Mouse (Mus musculus) small intestine, adult 2 months (tissue): ENCODE measurements at regions not wholly inside any gene's neighbourhood (a gene's known extent, or its start where the extent isn't known, plus 50 kb on each side); places are given as distances from the start of the nearest gene placed in this dataset.

Experiments used
- H3K27ac ChIP-seq: fragments of 200-500 bp; 2 replicates; pipeline ENCODE4 v1.5.1; 2012; ENCODE audit warnings: low read depth, low read length, control low read depth, inconsistent platforms; ENCODE audit not compliant: insufficient read depth
- H3K27me3 ChIP-seq: fragments of 200-500 bp; 2 replicates; pipeline ENCODE4 v1.6.1; 2012; ENCODE audit warnings: mild to moderate bottlenecking, moderate library complexity, low read length, inconsistent platforms; ENCODE audit not compliant: control insufficient read depth, insufficient read depth
- H3K36me3 ChIP-seq: fragments of 200-500 bp; 2 replicates; pipeline ENCODE4 v1.6.1; 2012; ENCODE audit warnings: mild to moderate bottlenecking, low read length, control low read depth, inconsistent platforms; ENCODE audit not compliant: control insufficient read depth, insufficient read depth
- H3K4me1 ChIP-seq: fragments of 200-500 bp; 2 replicates; pipeline ENCODE4 v1.6.1; 2012; ENCODE audit warnings: low read length, inconsistent platforms, mixed read lengths; ENCODE audit not compliant: control insufficient read depth, insufficient read depth, insufficient read length
- H3K4me3 ChIP-seq: fragments of 200-500 bp; 2 replicates; pipeline ENCODE4 v1.5.1; 2012; ENCODE audit warnings: low read depth, mild to moderate bottlenecking, control low read depth, inconsistent platforms, low read length, moderate library complexity
- CTCF ChIP-seq: fragments of 200-500 bp; IDR thresholded peaks from 2 replicates; pipeline ENCODE4 v1.5.1; 2012; ENCODE audit warnings: low read depth, mild to moderate bottlenecking, control low read depth, inconsistent platforms, low read length, moderate library complexity, mixed read lengths; ENCODE audit not compliant: insufficient replicate concordance, insufficient read length; ENCODE audit errors: extremely low read depth
- POLR2A ChIP-seq: fragments of 200-500 bp; IDR thresholded peaks from 2 replicates; pipeline ENCODE4 v1.6.1; 2012; ENCODE audit warnings: low read depth, mild to moderate bottlenecking, control low read depth, inconsistent platforms, low read length, moderate library complexity
- WGBS: fragments of 180-500 bp; shearing (Covaris S2); methylation state at CpG from one replicate; pipeline ENCODE4 v1.1.7; 2018; 5-methylcytosine and 5-hydroxymethylcytosine counted together

GRCm38 (mm10) chr1:82145256-82145655 is 87.7 kb upstream of the Gm9747 start:
- TF ChIP-seq CTCF (no peak), POLR2A (no peak)
- 88% methylated on average over 2 of the region's 2 CpGs for WGBS
- Histone ChIP-seq H3K4me1 (no peaks in the 10 kb centered on the region), H3K36me3 (no peaks in the 10 kb centered on the region), H3K27me3 (no peaks in the 10 kb centered on the region), H3K27ac (no peak overlapping the region), H3K4me3 (no peak overlapping the region)

- no peak for TF ChIP-seq POLR2A
- TF ChIP-seq CTCF = no peak
- no peaks in the 10 kb centered on the region for H3K27me3 ChIP-seq
- peak overlapping the region; percentile 4; the same call in 1 of the 2 replicates for H3K27ac ChIP-seq
- WGBS = 38% methylated on average over 13 of the region's 13 CpGs
- peaks cover 6% of the 10 kb centered on the region; the same call in 1 of the 2 replicates for H3K4me1 ChIP-seq
- H3K36me3 ChIP-seq = no peaks in the 10 kb centered on the region
- H3K4me3 ChIP-seq = no peak overlapping the region
Measured at GRCm38 (mm10) chr1:82150219-82151128, 82.4 kb upstream of the Gm9747 start.

GRCm38 (mm10) chr1:82155961-82156360 is 77.0 kb upstream of the Gm9747 start:
- TF ChIP-seq CTCF (no peak), POLR2A (no peak)
- Histone ChIP-seq H3K36me3 (no peaks in the 10 kb centered on the region), H3K27ac (no peak overlapping the region), H3K27me3 (no peaks in the 10 kb centered on the region), H3K4me1 (peaks cover 2% of the 10 kb centered on the region; the same call in 1 of the 2 replicates), H3K4me3 (no peak overlapping the region)

GRCm38 (mm10) chr1:82157013-82157412 is 75.9 kb upstream of the Gm9747 start:
- 93% methylated on average over 1 of the region's 1 CpGs for WGBS
- Histone ChIP-seq H3K4me1 (no peaks in the 10 kb centered on the region), H3K27me3 (no peaks in the 10 kb centered on the region), H3K4me3 (no peak overlapping the region), H3K27ac (no peak overlapping the region), H3K36me3 (no peaks in the 10 kb centered on the region)
- TF ChIP-seq POLR2A = no peak
- no peak for TF ChIP-seq CTCF

GRCm38 (mm10) chr1:82158466-82158865 is 74.4 kb upstream of the Gm9747 start:
- 31% methylated on average over 3 of the region's 3 CpGs for WGBS
- no peaks in the 10 kb centered on the region for H3K4me1 ChIP-seq
- no peak overlapping the region for H3K4me3 ChIP-seq
- no peaks in the 10 kb centered on the region for H3K36me3 ChIP-seq
- H3K27me3 ChIP-seq = no peaks in the 10 kb centered on the region
- no peak overlapping the region for H3K27ac ChIP-seq
- no peak for TF ChIP-seq CTCF
- no peak for TF ChIP-seq POLR2A

- H3K27ac ChIP-seq = no peak overlapping the region
- no peaks in the 10 kb centered on the region for H3K36me3 ChIP-seq
- 91% methylated on average over 3 of the region's 3 CpGs for WGBS
- H3K4me1 ChIP-seq = no peaks in the 10 kb centered on the region
- no peak overlapping the region for H3K4me3 ChIP-seq
- TF ChIP-seq POLR2A (no peak), CTCF (no peak)
- no peaks in the 10 kb centered on the region for H3K27me3 ChIP-seq
Measured at GRCm38 (mm10) chr1:82159201-82159600, 73.7 kb upstream of the Gm9747 start.

GRCm38 (mm10) chr1:82162926-82163325 is 70.0 kb upstream of the Gm9747 start:
- no peak for TF ChIP-seq CTCF
- no peak for TF ChIP-seq POLR2A
- Histone ChIP-seq H3K4me3 (no peak overlapping the region), H3K36me3 (no peaks in the 10 kb centered on the region), H3K27ac (no peak overlapping the region), H3K4me1 (no peaks in the 10 kb centered on the region), H3K27me3 (no peaks in the 10 kb centered on the region)
- 76% methylated on average over 6 of the region's 6 CpGs for WGBS
